ENCODE assay signal across 15 mouse cellular contexts in the genomic region with DNA sequence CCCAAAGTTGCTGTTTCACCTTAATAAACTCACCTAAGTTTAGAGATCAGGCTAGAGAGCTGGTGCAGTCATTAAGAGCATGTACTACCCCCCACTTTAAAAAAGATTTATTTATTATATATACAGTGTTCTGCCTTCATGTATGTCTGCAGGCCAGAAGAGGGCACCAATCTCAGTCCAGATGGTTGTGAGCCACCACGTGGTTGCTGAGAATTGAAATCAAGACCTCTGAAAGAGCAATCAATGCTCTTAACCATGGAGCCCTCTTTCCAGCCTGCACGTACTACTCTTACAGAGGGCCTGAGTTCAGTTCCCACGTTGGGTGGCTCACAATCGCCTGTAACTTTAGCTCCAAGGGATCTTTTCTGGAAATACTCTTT. TPM values are rescaled to one million over a fixed set of nuclear protein-coding genes. Genes with fewer than 3 reads are reported as not detected.
A peak's percentile ranks its signal among the peaks of the same experiment; 100 is the strongest.
DNase-seq lines count a peak whose midpoint lies in the region; ATAC-seq and TF ChIP-seq lines count a peak whose summit lies in the region.
"Had no signal": no experiment of that assay in that cellular context is flagged by ENCODE, and none has a peak within 500 bp of the region (broad histone marks: within the 10 kb centered on the region; RNA-seq: fewer than 3 reads in every experiment).

No protein-coding gene starts in this region.

- no peaks in the 10 kb centered on the region for H3K9me3 ChIP-seq in liver, embryonic 14.5 days (ENCODE audit: control insufficient read depth, low read length)
- H3K9me3 ChIP-seq in liver, embryonic 12.5 days (replicated peaks): no peaks in the 10 kb centered on the region
- H3K9me3 ChIP-seq: embryonic facial prominence, embryonic 15.5 days; neural tube, embryonic 13.5 days had no signal

- no peak overlapping the region for H3K4me3 ChIP-seq in liver, embryonic 14.5 days (ENCODE audit: insufficient read depth in 1 of 2, low read depth in 2 of 2, low read length in 2 of 2)
- H3K4me3 ChIP-seq in liver, embryonic 12.5 days: no peak overlapping the region
- H3K4me3 ChIP-seq: embryonic facial prominence, embryonic 15.5 days; neural tube, embryonic 13.5 days had no signal

- peaks cover 3% of the 10 kb centered on the region for H3K36me3 ChIP-seq in liver, embryonic 14.5 days (replicated peaks; ENCODE audit: control insufficient read depth, insufficient read depth, low read depth)
- H3K36me3 ChIP-seq in liver, embryonic 12.5 days: peaks cover 45% of the 10 kb centered on the region

- TF ChIP-seq CTCF in liver, embryonic 14.5 days (IDR thresholded peaks at IDR 0.05; ENCODE audit: low read depth): 0 out of 2 replicates have a peak, but pooled peaks have one; percentile 16

- WGBS in liver, embryonic 14.5 days (ENCODE audit: insufficient replicate concordance): 51% methylated on average over 4 of the region's 4 CpGs
- 53% methylated on average over 4 of the region's 4 CpGs for WGBS in liver, embryonic 12.5 days (ENCODE audit: insufficient replicate concordance)

- H3K9ac ChIP-seq in liver, embryonic 14.5 days (replicated peaks): no peak overlapping the region
- H3K9ac ChIP-seq in liver, embryonic 12.5 days: no peak overlapping the region
- H3K9ac ChIP-seq: embryonic facial prominence, embryonic 15.5 days; neural tube, embryonic 13.5 days had no signal

- H3K4me2 ChIP-seq in liver, embryonic 14.5 days (ENCODE audit: low read depth): no peak overlapping the region
- no peak overlapping the region for H3K4me2 ChIP-seq in liver, embryonic 12.5 days
- H3K4me2 ChIP-seq: embryonic facial prominence, embryonic 15.5 days; neural tube, embryonic 13.5 days had no signal

- H3K4me1 ChIP-seq in liver, embryonic 14.5 days (replicated peaks; ENCODE audit: control insufficient read depth in 2 of 2, insufficient read depth in 2 of 2, low read length in 1 of 2): no peaks in the 10 kb centered on the region; a peak in 1 of 4 replicates
- H3K4me1 ChIP-seq in liver, embryonic 12.5 days: peaks cover 23% of the 10 kb centered on the region

- intact Hi-C loops in heart, postnatal 25 days (cut with DNase I): loop anchor here (5.0 kb wide), 1 partner anchor 40 kb away; no protein-coding TSS in a partner anchor

- no peak for ATAC-seq in liver, embryonic 14.5 days (ENCODE audit: insufficient read depth)
- ATAC-seq in liver, embryonic 12.5 days: no peak
- ATAC-seq: activated CD4-positive, CD25-positive, alpha-beta regulatory T cell, adult 4 months had no signal

- TF ChIP-seq EP300 in liver, embryonic 14.5 days (IDR thresholded peaks at IDR 0.05; ENCODE audit: low read depth): no peak

- no peaks in the 10 kb centered on the region for H3K27me3 ChIP-seq in liver, embryonic 14.5 days (ENCODE audit: control insufficient read depth, insufficient read depth, low read length)
- H3K27me3 ChIP-seq in liver, embryonic 12.5 days (replicated peaks): no peaks in the 10 kb centered on the region
- H3K27me3 ChIP-seq: embryonic facial prominence, embryonic 15.5 days; neural tube, embryonic 13.5 days had no signal

- no peak overlapping the region for H3K27ac ChIP-seq in liver, embryonic 14.5 days
- no peak overlapping the region for H3K27ac ChIP-seq in liver, embryonic 12.5 days
- H3K27ac ChIP-seq: neural tube, embryonic 13.5 days had no signal

- no peak for DNase-seq in liver, embryonic 14.5 days (ENCODE audit: low read depth in 3 of 3, low spot score in 3 of 3)
- DNase-seq in CD4-positive helper T cell, adult 2 months (ENCODE audit: low read depth, low spot score): peak; percentile 36
- DNase-seq in MN1 (ENCODE audit: low spot score): peak; percentile 49
- peak; percentile 46 for DNase-seq in naive thymus-derived CD4-positive, alpha-beta T cell, adult 2 months (ENCODE audit: low read depth)
- no peak for DNase-seq in adrenal gland, adult (ENCODE audit: inconsistent age in 2 of 2, low spot score in 1 of 2)
- no peak for DNase-seq in kidney, adult 9 months
- no peak for DNase-seq in heart, postnatal 25 days (ENCODE audit: low spot score)
- DNase-seq: cerebellum, adult 8-10 months; kidney, adult 18-20 months had no signal

RNA-seq across cellular contexts. Expression of a gene that starts 7.3 kb away (rescaled TPM):
- 16.5 and 19.0 TPM in 2 replicates for polyA plus RNA-seq in liver, embryonic 14.5 days (2012; rRNA removed)
- polyA plus RNA-seq in liver, embryonic 14.5 days (2014; fragmentation: Nextera tagmentation; extraction: Ambion mirVana): 4.4 and 5.1 TPM in 2 replicates
- 11.6 and 13.4 TPM in 2 replicates for polyA plus RNA-seq in liver, embryonic 12.5 days (2016; fragmentation: Nextera tagmentation; extraction: Ambion mirVana)
- total RNA-seq in heart, postnatal 25 days (2021): 10 to 100 TPM; 19.3 to 21.6 TPM

RNA-seq across cellular contexts. Expression of a gene that starts 22.1 kb away (rescaled TPM):
- 1.2 and 1.5 TPM in 2 replicates for polyA plus RNA-seq in liver, embryonic 14.5 days (2012; rRNA removed)
- polyA plus RNA-seq in liver, embryonic 14.5 days (2014; fragmentation: Nextera tagmentation; extraction: Ambion mirVana): 2.6 and 3.3 TPM in 2 replicates
- polyA plus RNA-seq in liver, embryonic 12.5 days (2016; fragmentation: Nextera tagmentation; extraction: Ambion mirVana): 4.1 and 4.9 TPM in 2 replicates
- 1 to 10 TPM; 2.7 to 3.1 TPM for total RNA-seq in heart, postnatal 25 days (2021)

RNA-seq across cellular contexts. Expression of a gene that starts 55.3 kb away (rescaled TPM):
- 0.07 and 0.11 TPM in 2 replicates for polyA plus RNA-seq in liver, embryonic 14.5 days (2012; rRNA removed)
- 0.06 and 0.13 TPM in 2 replicates for polyA plus RNA-seq in liver, embryonic 14.5 days (2014; fragmentation: Nextera tagmentation; extraction: Ambion mirVana)
- polyA plus RNA-seq in liver, embryonic 12.5 days (2016; fragmentation: Nextera tagmentation; extraction: Ambion mirVana): 0.33 and 1.2 TPM in 2 replicates
- total RNA-seq in heart, postnatal 25 days (2021): not detected
- total RNA-seq: heart, postnatal 10 days; left cerebral cortex, postnatal 25 days had no signal
- polyA plus RNA-seq: activated CD4-positive, CD25-positive, alpha-beta regulatory T cell, adult 4 months; neural tube, embryonic 13.5 days had no signal

Comparison
In these comparisons a context has a peak if more than half of its experiments do, and no peak if none do; other contexts are left out.
1. DNase-seq: peak in CD4-positive helper T cell, adult 2 months (single experiment), MN1 (single experiment) and naive thymus-derived CD4-positive, alpha-beta T cell, adult 2 months (single experiment); none in liver, embryonic 14.5 days (0 of 3), adrenal gland, adult (0 of 2), kidney, adult 9 months (single experiment) and heart, postnatal 25 days (single experiment).